Mouse (Mus musculus) liver, embryonic 16.5 days (tissue): ENCODE results near the gene Arhgap11a. TPM values are rescaled to one million over a fixed set of nuclear protein-coding genes. Genes with fewer than 3 reads are reported as not detected.

ENCODE experiments used
- ATAC-seq: fragments of 200-750 bp; cut with Nextera tagmentation; 2 replicates; pipeline ENCODE4 v1.8.0; 2017; ENCODE audit warnings: low read depth, mild to moderate bottlenecking, moderate number of reproducible peaks, moderate library complexity
- H3K27ac ChIP-seq: fragments of 300-500 bp; sonication (generic); 2 replicates; pipeline ENCODE4 v1.5.1; 2014; ENCODE audit warnings: mild to moderate bottlenecking, low read length
- H3K27me3 ChIP-seq: fragments of 300-500 bp; sonication (generic); 2 replicates; pipeline ENCODE4 v1.6.1; 2014; ENCODE audit warnings: low read depth, low read length, mixed read lengths; ENCODE audit not compliant: control insufficient read depth, insufficient read depth
- H3K36me3 ChIP-seq: fragments of 300-500 bp; sonication (generic); 2 replicates; pipeline ENCODE4 v1.6.1; 2014; ENCODE audit warnings: mild to moderate bottlenecking; ENCODE audit not compliant: control insufficient read depth, insufficient read depth
- H3K4me1 ChIP-seq: fragments of 300-500 bp; sonication (generic); 2 replicates; pipeline ENCODE4 v1.6.1; 2014; ENCODE audit warnings: low read depth, low read length, mixed read lengths; ENCODE audit not compliant: control insufficient read depth
- H3K4me2 ChIP-seq: fragments of 300-500 bp; sonication (generic); 2 replicates; pipeline ENCODE4 v1.6.1; 2014; ENCODE audit warnings: low read depth, low read length, mixed read lengths
- H3K4me3 ChIP-seq: fragments of 300-500 bp; sonication (generic); 2 replicates; pipeline ENCODE4 v1.5.1; 2014; ENCODE audit warnings: low read depth, mild to moderate bottlenecking, low read length
- H3K9ac ChIP-seq: fragments of 300-500 bp; sonication (generic); 2 replicates; pipeline ENCODE4 v1.6.1; 2014; ENCODE audit warnings: low read depth, low read length
- H3K9me3 ChIP-seq: fragments of 300-500 bp; sonication (generic); replicated peaks from 2 replicates; pipeline ENCODE4 v1.6.1; 2016; ENCODE audit warnings: low read length; ENCODE audit not compliant: control insufficient read depth
- WGBS: fragments of 180-500 bp; shearing (Covaris S2); extraction: QIAGEN DNeasy Blood & Tissue Kit; methylation state at CpG from one replicate; pipeline ENCODE4 v1.1.7; 2014; ENCODE audit not compliant: insufficient replicate concordance; 5-methylcytosine and 5-hydroxymethylcytosine counted together
- polyA plus RNA-seq: library from polyadenylated mRNA; unstranded; fragments of >200 nt; fragmentation: Nextera tagmentation; extraction: Ambion mirVana; gene quantifications from 2 replicates; pipeline ENCODE4 v1.2.1, GENCODE M21; 2015

The Arhgap11a gene
- polyA plus RNA-seq, 1 experiment from 2014 or later, result 17.0 TPM

- Histone ChIP-seq H3K4me1 (no peaks in the 10 kb centered on the region), H3K9ac (no peak overlapping the region), H3K4me2 (no peak overlapping the region), H3K4me3 (no peak overlapping the region), H3K27ac (no peak overlapping the region), H3K36me3 (no peaks in the 10 kb centered on the region), H3K9me3 (no peaks in the 10 kb centered on the region), H3K27me3 (no peaks in the 10 kb centered on the region)
- WGBS, result 84% methylated on average over 8 of the region's 8 CpGs
- ATAC-seq, result no peak
Observed at GRCm38 (mm10) chr2:113822367-113822766, 26.1 kb downstream of the Arhgap11a start.

GRCm38 (mm10) chr2:113821176-113821734 is 27.2 kb downstream of the Arhgap11a start:
- WGBS, result 73% methylated on average over 12 of the region's 12 CpGs
- no peak overlapping the region for H3K4me2 ChIP-seq

GRCm38 (mm10) chr2:113820117-113820516 is 28.3 kb downstream of the Arhgap11a start:
- no peaks in the 10 kb centered on the region for H3K9me3 ChIP-seq
- H3K4me1 ChIP-seq, result no peaks in the 10 kb centered on the region
- H3K36me3 ChIP-seq, result no peaks in the 10 kb centered on the region
- no peak overlapping the region for H3K27ac ChIP-seq
- WGBS, result 74% methylated on average over 15 of the region's 15 CpGs
- H3K4me2 ChIP-seq, result no peak overlapping the region
- H3K4me3 ChIP-seq, result no peak overlapping the region
- H3K9ac ChIP-seq, result no peak overlapping the region
- no peaks in the 10 kb centered on the region for H3K27me3 ChIP-seq
- no peak for ATAC-seq

More at GRCm38 (mm10) chr2:113821176-113821734, 27.2 kb downstream of the Arhgap11a start:
- H3K9me3 ChIP-seq, result no peaks in the 10 kb centered on the region
- no peak overlapping the region for H3K9ac ChIP-seq
- no peaks in the 10 kb centered on the region for H3K4me1 ChIP-seq
- no peak overlapping the region for H3K27ac ChIP-seq
- no peaks in the 10 kb centered on the region for H3K36me3 ChIP-seq
- no peaks in the 10 kb centered on the region for H3K27me3 ChIP-seq
- no peak for ATAC-seq
- no peak overlapping the region for H3K4me3 ChIP-seq

- ATAC-seq, result no peak
- Histone ChIP-seq H3K4me1 (no peaks in the 10 kb centered on the region), H3K36me3 (no peaks in the 10 kb centered on the region), H3K4me2 (no peak overlapping the region), H3K9ac (no peak overlapping the region), H3K27me3 (no peaks in the 10 kb centered on the region), H3K9me3 (no peaks in the 10 kb centered on the region), H3K4me3 (no peak overlapping the region), H3K27ac (no peak overlapping the region)
- WGBS, result 70% methylated on average over 14 of the region's 14 CpGs
Observed at GRCm38 (mm10) chr2:113817681-113818606, 30.5 kb downstream of the Arhgap11a start.

- no peaks in the 10 kb centered on the region for H3K4me1 ChIP-seq
- H3K9ac ChIP-seq, result no peak overlapping the region
- no peaks in the 10 kb centered on the region for H3K27me3 ChIP-seq
- H3K36me3 ChIP-seq, result no peaks in the 10 kb centered on the region
- H3K4me3 ChIP-seq, result no peak overlapping the region
- H3K9me3 ChIP-seq, result no peaks in the 10 kb centered on the region
- no peak overlapping the region for H3K4me2 ChIP-seq
- ATAC-seq, result no peak
- 21% methylated on average over 9 of the region's 9 CpGs for WGBS
- no peak overlapping the region for H3K27ac ChIP-seq
Observed at GRCm38 (mm10) chr2:113807640-113808039, 40.8 kb downstream of the Arhgap11a start.

- Histone ChIP-seq H3K4me1 (no peaks in the 10 kb centered on the region), H3K27me3 (no peaks in the 10 kb centered on the region), H3K9ac (no peak overlapping the region), H3K36me3 (no peaks in the 10 kb centered on the region), H3K9me3 (no peaks in the 10 kb centered on the region), H3K4me2 (no peak overlapping the region), H3K27ac (no peak overlapping the region), H3K4me3 (no peak overlapping the region)
- ATAC-seq, result no peak
- 68% methylated on average over 10 of the region's 10 CpGs for WGBS
Observed at GRCm38 (mm10) chr2:113806851-113807577, 41.4 kb downstream of the Arhgap11a start.

- 59% methylated on average over 4 of the region's 4 CpGs for WGBS
- ATAC-seq, result no peak
Observed at GRCm38 (mm10) chr2:113805765-113806164, 42.7 kb downstream of the Arhgap11a start.

GRCm38 (mm10) chr2:113803753-113804152 is 44.7 kb downstream of the Arhgap11a start:
- 10% methylated on average over 1 of the region's 1 CpGs for WGBS
- Histone ChIP-seq H3K9me3 (no peaks in the 10 kb centered on the region), H3K36me3 (no peaks in the 10 kb centered on the region), H3K4me3 (no peak overlapping the region), H3K27ac (no peak overlapping the region), H3K4me2 (no peak overlapping the region), H3K9ac (no peak overlapping the region), H3K27me3 (no peaks in the 10 kb centered on the region), H3K4me1 (no peaks in the 10 kb centered on the region)
- no peak for ATAC-seq

More at GRCm38 (mm10) chr2:113805765-113806164, 42.7 kb downstream of the Arhgap11a start:
- Histone ChIP-seq H3K27me3 (no peaks in the 10 kb centered on the region), H3K9ac (no peak overlapping the region), H3K4me2 (no peak overlapping the region), H3K4me1 (no peaks in the 10 kb centered on the region), H3K27ac (no peak overlapping the region), H3K4me3 (no peak overlapping the region), H3K36me3 (no peaks in the 10 kb centered on the region), H3K9me3 (no peaks in the 10 kb centered on the region)
